Mouse (Mus musculus): ENCODE measurements around the gene Golim4.
"Not testable (repeated sequence)": the region's sequence is repeated elsewhere in the genome, so short reads cannot be mapped to it uniquely, and the experiment has no call there.

The Golim4 gene

GRCm38 (mm10) chr3:75956551-75957302, at the start of gene Golim4:
Golim4 (minus strand) TSS chr3:75956949.
- DNase-seq (ENCODE audit: low spot score in 2 of 2): peak; percentile 90 to 93

GRCm38 (mm10) chr3:76005621-76006020, 48.9 kb upstream of the Golim4 start:
- DNase-seq (ENCODE audit: low spot score in 2 of 2): no peak

- peak; percentile 10 to 36 for DNase-seq (ENCODE audit: low spot score in 2 of 2)
Observed at GRCm38 (mm10) chr3:76001156-76001555, 44.4 kb upstream of the Golim4 start.

- no peak for DNase-seq (ENCODE audit: low spot score in 2 of 2)
Observed at GRCm38 (mm10) chr3:76000481-76000880, 43.7 kb upstream of the Golim4 start.

- not testable (repeated sequence) for DNase-seq (ENCODE audit: low spot score in 2 of 2)
Observed at GRCm38 (mm10) chr3:75981031-75981750, 24.4 kb upstream of the Golim4 start.

GRCm38 (mm10) chr3:75962784-75963772, 6.3 kb upstream of the Golim4 start:
- not testable (repeated sequence) for DNase-seq (ENCODE audit: low spot score in 2 of 2)

GRCm38 (mm10) chr3:75955661-75956491, 873 bp downstream of the Golim4 start:
- DNase-seq (ENCODE audit: low spot score in 2 of 2): peak; percentile 3 to 28

GRCm38 (mm10) chr3:75954185-75954584, 2.6 kb downstream of the Golim4 start:
- DNase-seq (ENCODE audit: low spot score in 2 of 2): peak in 1 of 2 experiments; percentile 2

- no peak for DNase-seq (ENCODE audit: low spot score in 2 of 2)
Observed at GRCm38 (mm10) chr3:75952328-75953060, 4.3 kb downstream of the Golim4 start.

GRCm38 (mm10) chr3:75950897-75951296, 5.9 kb downstream of the Golim4 start:
- no peak for DNase-seq (ENCODE audit: low spot score in 2 of 2)

GRCm38 (mm10) chr3:75949358-75949757, 7.4 kb downstream of the Golim4 start:
- no peak for DNase-seq (ENCODE audit: low spot score in 2 of 2)

- no peak for DNase-seq (ENCODE audit: low spot score in 2 of 2)
Observed at GRCm38 (mm10) chr3:75948541-75949095, 8.1 kb downstream of the Golim4 start.

GRCm38 (mm10) chr3:75948003-75948402, 8.7 kb downstream of the Golim4 start:
- no peak for DNase-seq (ENCODE audit: low spot score in 2 of 2)

- peak in 1 of 2 experiments; percentile 10 for DNase-seq (ENCODE audit: low spot score in 2 of 2)
Observed at GRCm38 (mm10) chr3:75942303-75943060, 14.3 kb downstream of the Golim4 start.

GRCm38 (mm10) chr3:75941864-75942263, 14.9 kb downstream of the Golim4 start:
- DNase-seq (ENCODE audit: low spot score in 2 of 2): no peak

GRCm38 (mm10) chr3:75936152-75936551, 20.6 kb downstream of the Golim4 start:
- no peak for DNase-seq (ENCODE audit: low spot score in 2 of 2)

- no peak for DNase-seq (ENCODE audit: low spot score in 2 of 2)
Observed at GRCm38 (mm10) chr3:75930659-75931225, 26.0 kb downstream of the Golim4 start.

GRCm38 (mm10) chr3:75929926-75930548, 26.7 kb downstream of the Golim4 start:
- DNase-seq (ENCODE audit: low spot score in 2 of 2): peak in 1 of 2 experiments; percentile 7

Measured in right cerebral cortex, postnatal 36 days (tissue).